Mouse (Mus musculus): ENCODE measurements around the gene Btbd35f7. TPM values are rescaled to one million over a fixed set of nuclear protein-coding genes. Genes with fewer than 3 reads are reported as not detected.
"Not testable (repeated sequence)": the region's sequence is repeated elsewhere in the genome, so short reads cannot be mapped to it uniquely, and the experiment has no call there.

Btbd35f7 gene
- total RNA-seq (2014; rRNA removed) (not detected in 2 replicates), polyA plus RNA-seq (2015; fragmentation: Nextera tagmentation; extraction: Ambion mirVana) (not detected in 2 replicates)

DNA sequence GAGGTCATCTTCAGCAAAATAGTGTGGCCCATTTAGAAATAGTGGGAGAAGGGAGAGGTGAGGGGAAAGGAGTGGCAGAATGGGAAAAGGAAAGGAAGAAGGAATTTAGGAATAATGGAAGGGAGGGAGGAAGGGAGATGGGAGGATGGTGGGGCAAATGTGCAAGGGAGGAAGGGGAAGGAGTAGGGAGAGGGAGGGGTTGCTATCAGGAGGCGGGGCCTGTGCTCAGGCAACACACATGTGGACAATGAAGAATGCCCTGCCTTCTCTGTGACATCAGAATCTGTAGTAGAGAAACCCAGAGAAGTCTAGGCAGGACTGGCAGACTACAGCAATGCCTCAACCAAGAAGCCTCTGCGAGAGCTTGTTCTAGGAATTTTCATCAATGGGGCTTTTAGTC is at the start of gene Btbd35f7:
Gene Btbd35f7, plus strand, starts transcription at position 301 of the 400 bp plus-strand sequence.
- not testable (repeated sequence) for H3K9me3 ChIP-seq (ENCODE audit: low read length); H3K9ac ChIP-seq (replicated peaks; ENCODE audit: low read length, poor library complexity, severe bottlenecking); H3K4me1 ChIP-seq (ENCODE audit: insufficient read depth, low read length); H3K4me2 ChIP-seq (ENCODE audit: low read depth, low read length, poor library complexity, severe bottlenecking); H3K27ac ChIP-seq (ENCODE audit: low read depth, low read length); ATAC-seq (ENCODE audit: low FRiP score); H3K36me3 ChIP-seq (ENCODE audit: insufficient read depth, low read length); H3K4me3 ChIP-seq (ENCODE audit: low read depth, low read length); DNase-seq (ENCODE audit: low spot score); H3K27me3 ChIP-seq (ENCODE audit: insufficient read depth, low read length)
- WGBS = no CpG with 5 or more reads among the region's 2 CpGs

Other genes with a start within 250 kb of the Btbd35f7 start
- 0.11 TPM in 1 of 2 replicates, not detected in the other for gene Mycs, start 199.8 kb upstream of the Btbd35f7 start, total RNA-seq (2014; rRNA removed)
- gene Mycs, start 199.8 kb upstream of the Btbd35f7 start, polyA plus RNA-seq (2015; fragmentation: Nextera tagmentation; extraction: Ambion mirVana) = 0.06 TPM in 1 of 2 replicates, not detected in the other